Mouse (Mus musculus) G1E (cell line): ENCODE results near the gene Arhgef1.

Experiments
- CTCF ChIP-seq: IDR thresholded peaks from 2 replicates; pipeline ENCODE4 v1.5.1; 2012; ENCODE audit warnings: low read depth, low read length, inconsistent platforms, mixed read lengths
- POLR2AphosphoS5 ChIP-seq: IDR thresholded peaks from 2 replicates; pipeline ENCODE4 v1.6.1; 2012; ENCODE audit warnings: low read depth, low read length, inconsistent platforms; ENCODE audit not compliant: insufficient replicate concordance
- TAL1 ChIP-seq: conservative IDR thresholded peaks from 2 replicates; pipeline ENCODE4 v1.6.1; 2012; ENCODE audit warnings: low read depth, low read length, inconsistent platforms, mixed read lengths

- TF ChIP-seq CTCF, result no peak
- no peak for TF ChIP-seq TAL1
- no peak for TF ChIP-seq POLR2AphosphoS5
Measured at GRCm38 (mm10) chr7:24869532-24870165, 33.1 kb upstream of the Arhgef1 start, which contains the start of the genes Lypd4 and Dmrtc2.
